Mouse (Mus musculus): ENCODE results near the gene Gm14862. TPM values are rescaled to one million over a fixed set of nuclear protein-coding genes. Genes with fewer than 3 reads are reported as not detected.

Gm14862 gene
- polyA plus RNA-seq, 1 experiment, result not detected

DNA sequence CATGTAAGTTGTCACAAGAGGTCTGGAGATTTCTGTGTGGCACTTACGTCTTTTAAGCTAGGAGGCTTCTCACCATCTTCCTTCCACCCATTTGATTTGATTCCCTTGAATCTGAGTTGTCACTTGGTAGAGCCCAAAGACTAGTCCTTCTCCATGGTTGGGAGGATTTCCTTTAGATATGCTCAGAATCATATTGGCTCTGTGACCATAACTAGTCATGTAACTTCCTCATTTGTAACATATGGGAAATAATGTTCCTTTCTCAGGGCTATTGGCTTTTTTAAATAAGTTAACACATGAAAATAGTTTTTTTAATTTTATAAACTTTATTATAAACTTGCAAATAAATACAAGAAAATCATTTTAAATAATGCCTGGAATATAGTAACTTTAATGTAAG lies 2.6 kb upstream of the Gm14862 start:
- Histone ChIP-seq H3K9me3 (replicated peaks; ENCODE audit: control insufficient read depth, insufficient read depth, low read length, poor library complexity, severe bottlenecking) (no peaks in the 10 kb centered on the region), H3K4me3 (ENCODE audit: low read depth, low read length) (no peak overlapping the region), H3K27ac (ENCODE audit: insufficient read depth, low read length) (no peak overlapping the region), H3K27me3 (ENCODE audit: control insufficient read depth, insufficient read depth, low read length, poor library complexity, severe bottlenecking) (no peaks in the 10 kb centered on the region), H3K4me1 (ENCODE audit: control insufficient read depth, insufficient read depth, low read length) (no peaks in the 10 kb centered on the region), H3K36me3 (ENCODE audit: control insufficient read depth, insufficient read depth, low read length, poor library complexity, severe bottlenecking) (no peaks in the 10 kb centered on the region), H3K9ac (ENCODE audit: low read depth, poor library complexity, severe bottlenecking) (no peak overlapping the region)
- TF ChIP-seq EP300 (IDR thresholded peaks at IDR 0.05; ENCODE audit: insufficient read depth, low read depth, low read length), result no peak
- TF ChIP-seq CTCF (IDR thresholded peaks at IDR 0.05; ENCODE audit: low read depth, low read length), result no peak
- no peak for TF ChIP-seq POLR2A (IDR thresholded peaks at IDR 0.05; ENCODE audit: insufficient read depth, low read length)

DNA sequence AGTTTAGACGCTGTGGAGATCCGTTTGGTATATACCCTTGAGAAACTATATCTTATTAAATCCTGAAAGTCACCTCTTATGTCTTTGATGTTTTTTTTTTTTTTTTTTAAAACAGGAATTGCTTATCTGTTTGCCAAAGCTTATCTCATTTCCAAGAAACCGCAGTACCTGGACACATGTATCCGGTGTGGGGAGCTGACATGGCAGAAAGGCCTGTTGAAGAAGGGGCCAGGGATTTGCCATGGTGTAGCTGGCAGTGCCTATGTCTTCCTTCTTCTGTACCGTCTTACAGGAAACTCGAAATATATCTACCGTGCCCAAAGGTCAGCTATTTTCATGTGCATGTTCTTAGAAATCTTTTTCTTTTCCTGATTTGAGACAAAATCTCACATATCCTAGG lies 1.1 kb upstream of the Gm14862 start:
- H3K4me3 ChIP-seq (ENCODE audit: low read depth, low read length), result no peak overlapping the region
- no peaks in the 10 kb centered on the region for H3K9me3 ChIP-seq (replicated peaks; ENCODE audit: control insufficient read depth, insufficient read depth, low read length, poor library complexity, severe bottlenecking)
- no peaks in the 10 kb centered on the region for H3K4me1 ChIP-seq (ENCODE audit: control insufficient read depth, insufficient read depth, low read length)
- H3K27ac ChIP-seq (ENCODE audit: insufficient read depth, low read length), result no peak overlapping the region
- no peak overlapping the region for H3K9ac ChIP-seq (ENCODE audit: low read depth, poor library complexity, severe bottlenecking)
- TF ChIP-seq POLR2A (IDR thresholded peaks at IDR 0.05; ENCODE audit: insufficient read depth, low read length) (no peak), CTCF (IDR thresholded peaks at IDR 0.05; ENCODE audit: low read depth, low read length) (no peak), EP300 (IDR thresholded peaks at IDR 0.05; ENCODE audit: insufficient read depth, low read depth, low read length) (no peak)
- H3K36me3 ChIP-seq (ENCODE audit: control insufficient read depth, insufficient read depth, low read length, poor library complexity, severe bottlenecking), result no peaks in the 10 kb centered on the region
- H3K27me3 ChIP-seq (ENCODE audit: control insufficient read depth, insufficient read depth, low read length, poor library complexity, severe bottlenecking), result no peaks in the 10 kb centered on the region

DNA sequence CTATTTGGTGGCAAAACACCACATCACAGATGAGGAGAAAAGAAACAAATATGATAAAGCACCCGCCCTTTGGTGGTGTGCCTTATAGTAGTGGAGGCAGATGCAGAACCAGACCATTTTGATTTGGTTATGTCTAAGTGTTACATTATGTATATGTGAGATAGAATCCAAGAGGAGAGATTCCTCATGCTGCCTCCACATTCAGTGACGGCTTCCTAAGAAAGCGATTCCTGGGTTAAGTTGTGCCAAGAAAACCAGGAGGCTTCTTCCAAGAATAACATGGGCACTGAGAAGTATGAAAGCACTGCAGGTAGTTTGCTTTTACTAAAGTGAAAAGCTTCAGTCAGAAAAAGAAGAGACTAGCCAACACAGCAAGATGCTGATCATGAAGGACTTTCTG lies 1.8 kb downstream of the Gm14862 start:
- H3K36me3 ChIP-seq (ENCODE audit: control insufficient read depth, insufficient read depth, low read length, poor library complexity, severe bottlenecking), result no peaks in the 10 kb centered on the region
- H3K4me1 ChIP-seq (ENCODE audit: control insufficient read depth, insufficient read depth, low read length), result no peaks in the 10 kb centered on the region
- H3K27me3 ChIP-seq (ENCODE audit: control insufficient read depth, insufficient read depth, low read length, poor library complexity, severe bottlenecking), result no peaks in the 10 kb centered on the region
- H3K27ac ChIP-seq (ENCODE audit: insufficient read depth, low read length), result no peak overlapping the region
- TF ChIP-seq EP300 (IDR thresholded peaks at IDR 0.05; ENCODE audit: insufficient read depth, low read depth, low read length) (no peak), POLR2A (IDR thresholded peaks at IDR 0.05; ENCODE audit: insufficient read depth, low read length) (no peak), CTCF (IDR thresholded peaks at IDR 0.05; ENCODE audit: low read depth, low read length) (no peak)
- no peak overlapping the region for H3K4me3 ChIP-seq (ENCODE audit: low read depth, low read length)
- no peaks in the 10 kb centered on the region for H3K9me3 ChIP-seq (replicated peaks; ENCODE audit: control insufficient read depth, insufficient read depth, low read length, poor library complexity, severe bottlenecking)
- no peak overlapping the region for H3K9ac ChIP-seq (ENCODE audit: low read depth, poor library complexity, severe bottlenecking)

DNA sequence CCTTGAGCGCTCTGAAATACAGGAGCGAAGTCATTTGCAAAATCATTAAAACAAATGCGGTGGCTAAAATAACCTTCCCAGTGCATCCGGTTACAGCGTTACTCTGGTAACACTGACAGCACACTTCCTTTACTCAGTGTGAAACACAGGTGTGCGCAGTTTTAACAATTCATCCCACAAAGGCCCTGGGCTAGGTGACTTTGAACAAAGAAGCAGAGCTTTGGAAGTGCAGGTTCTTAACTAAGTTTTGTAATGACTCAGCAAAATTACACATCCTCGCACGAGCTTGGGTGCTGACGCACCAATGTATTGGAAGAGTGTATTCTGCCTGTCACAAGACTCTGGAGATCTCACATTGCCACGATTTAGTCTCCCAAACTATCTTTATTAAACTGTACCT lies 2.7 kb downstream of the Gm14862 start:
- Histone ChIP-seq H3K27me3 (ENCODE audit: control insufficient read depth, insufficient read depth, low read length, poor library complexity, severe bottlenecking) (no peaks in the 10 kb centered on the region), H3K9me3 (replicated peaks; ENCODE audit: control insufficient read depth, insufficient read depth, low read length, poor library complexity, severe bottlenecking) (no peaks in the 10 kb centered on the region), H3K27ac (ENCODE audit: insufficient read depth, low read length) (peak overlapping the region; percentile 36; the same call in 1 of the 2 replicates), H3K36me3 (ENCODE audit: control insufficient read depth, insufficient read depth, low read length, poor library complexity, severe bottlenecking) (no peaks in the 10 kb centered on the region), H3K9ac (ENCODE audit: low read depth, poor library complexity, severe bottlenecking) (no peak overlapping the region), H3K4me3 (ENCODE audit: low read depth, low read length) (no peak overlapping the region), H3K4me1 (ENCODE audit: control insufficient read depth, insufficient read depth, low read length) (no peaks in the 10 kb centered on the region)
- no peak for TF ChIP-seq EP300 (IDR thresholded peaks at IDR 0.05; ENCODE audit: insufficient read depth, low read depth, low read length)
- TF ChIP-seq POLR2A (IDR thresholded peaks at IDR 0.05; ENCODE audit: insufficient read depth, low read length), result no peak
- no peak for TF ChIP-seq CTCF (IDR thresholded peaks at IDR 0.05; ENCODE audit: low read depth, low read length)

DNA sequence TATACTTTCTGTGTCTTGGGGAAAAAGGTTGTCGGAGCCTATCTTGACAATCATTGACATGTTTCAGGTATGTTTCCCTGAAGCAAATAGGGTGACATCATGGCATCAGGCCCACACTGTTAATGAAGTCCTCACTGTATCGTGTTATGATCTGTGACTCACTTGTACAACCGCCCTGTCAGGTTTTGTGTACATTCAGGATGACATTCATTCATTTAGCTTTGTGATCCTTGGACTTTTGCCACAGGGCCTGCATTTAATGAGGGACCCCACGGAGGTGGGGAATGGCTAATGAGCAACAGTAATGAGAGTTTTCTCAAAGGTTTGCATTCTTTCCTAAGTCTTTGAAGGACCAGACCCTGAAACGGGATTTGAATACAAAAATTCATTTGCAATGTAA lies 7.8 kb downstream of the Gm14862 start:
- no peak overlapping the region for H3K4me3 ChIP-seq (ENCODE audit: low read depth, low read length)
- no peaks in the 10 kb centered on the region for H3K9me3 ChIP-seq (replicated peaks; ENCODE audit: control insufficient read depth, insufficient read depth, low read length, poor library complexity, severe bottlenecking)
- H3K36me3 ChIP-seq (ENCODE audit: control insufficient read depth, insufficient read depth, low read length, poor library complexity, severe bottlenecking), result no peaks in the 10 kb centered on the region
- TF ChIP-seq POLR2A (IDR thresholded peaks at IDR 0.05; ENCODE audit: insufficient read depth, low read length) (no peak), CTCF (IDR thresholded peaks at IDR 0.05; ENCODE audit: low read depth, low read length) (no peak), EP300 (IDR thresholded peaks at IDR 0.05; ENCODE audit: insufficient read depth, low read depth, low read length) (no peak)
- no peak overlapping the region for H3K9ac ChIP-seq (ENCODE audit: low read depth, poor library complexity, severe bottlenecking)
- H3K4me1 ChIP-seq (ENCODE audit: control insufficient read depth, insufficient read depth, low read length), result no peaks in the 10 kb centered on the region
- no peak overlapping the region for H3K27ac ChIP-seq (ENCODE audit: insufficient read depth, low read length)
- no peaks in the 10 kb centered on the region for H3K27me3 ChIP-seq (ENCODE audit: control insufficient read depth, insufficient read depth, low read length, poor library complexity, severe bottlenecking)

DNA sequence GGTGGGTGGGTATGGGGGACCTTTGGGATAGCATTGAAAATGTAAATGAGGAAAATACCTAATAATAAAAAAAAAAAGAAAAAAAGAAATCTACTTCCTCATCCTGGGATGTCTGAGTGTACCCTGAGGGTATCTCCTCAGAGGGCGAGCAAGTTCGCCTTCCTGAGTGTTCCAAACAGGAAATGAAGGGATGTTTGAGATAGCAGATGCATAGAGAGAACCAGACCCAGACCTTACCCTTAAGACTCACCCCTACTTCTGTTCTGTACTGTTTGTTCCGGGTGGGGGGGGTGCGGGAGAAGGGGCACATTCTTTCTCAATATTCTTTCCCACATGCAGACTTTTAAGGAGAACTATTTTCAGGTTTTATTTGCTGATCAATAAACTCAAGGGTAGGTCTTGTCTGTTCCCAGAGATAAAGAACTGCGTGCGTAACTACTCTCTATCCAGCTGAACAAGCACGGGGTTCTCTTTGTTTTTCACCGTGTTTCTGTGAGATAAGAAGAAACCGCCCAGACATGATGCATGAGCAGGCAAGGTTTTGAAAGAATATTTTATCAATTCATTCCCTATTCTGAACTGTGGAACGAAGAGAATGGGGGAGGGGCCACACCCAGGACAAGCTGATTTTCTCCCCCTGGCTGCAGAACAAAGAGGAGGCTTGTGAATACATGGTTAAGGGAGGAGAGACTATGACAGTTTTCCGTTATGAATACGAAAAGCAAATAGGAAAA lies 11.9 kb downstream of the Gm14862 start:
- no peaks in the 10 kb centered on the region for H3K27me3 ChIP-seq (ENCODE audit: control insufficient read depth, insufficient read depth, low read length, poor library complexity, severe bottlenecking)
- peaks cover 2% of the 10 kb centered on the region for H3K4me1 ChIP-seq (ENCODE audit: control insufficient read depth, insufficient read depth, low read length)
- no peaks in the 10 kb centered on the region for H3K36me3 ChIP-seq (ENCODE audit: control insufficient read depth, insufficient read depth, low read length, poor library complexity, severe bottlenecking)
- H3K27ac ChIP-seq (ENCODE audit: insufficient read depth, low read length), result no peak overlapping the region
- no peaks in the 10 kb centered on the region for H3K9me3 ChIP-seq (replicated peaks; ENCODE audit: control insufficient read depth, insufficient read depth, low read length, poor library complexity, severe bottlenecking)
- no peak for TF ChIP-seq EP300 (IDR thresholded peaks at IDR 0.05; ENCODE audit: insufficient read depth, low read depth, low read length)
- no peak for TF ChIP-seq POLR2A (IDR thresholded peaks at IDR 0.05; ENCODE audit: insufficient read depth, low read length)
- TF ChIP-seq CTCF (IDR thresholded peaks at IDR 0.05; ENCODE audit: low read depth, low read length), result no peak
- no peak overlapping the region for H3K9ac ChIP-seq (ENCODE audit: low read depth, poor library complexity, severe bottlenecking)
- no peak overlapping the region for H3K4me3 ChIP-seq (ENCODE audit: low read depth, low read length)

Measured in ES-Bruce4 (cell line).